13 mouse cellular contexts compared by ENCODE assay signal in genomic region chr11:67536413-67536812, GRCm38 (mm10).
"Had no signal": no experiment of that assay in that cellular context is flagged by ENCODE, and none has a peak within 500 bp of the region (broad histone marks: within the 10 kb centered on the region; RNA-seq: fewer than 3 reads in every experiment).

No protein-coding gene starts in this region.

- H3K4me2 ChIP-seq: kidney, embryonic 15.5 days; lung, embryonic 14.5 days; neural tube, embryonic 13.5 days; stomach, embryonic 15.5 days had no signal

- H3K27me3 ChIP-seq: kidney, embryonic 15.5 days; neural tube, embryonic 13.5 days; stomach, embryonic 15.5 days had no signal

- H3K36me3 ChIP-seq: kidney, embryonic 15.5 days; limb, embryonic 10.5 days; midbrain, embryonic 10.5 days; neural tube, embryonic 13.5 days; stomach, embryonic 15.5 days had no signal

- H3K9me3 ChIP-seq: kidney, embryonic 15.5 days; limb, embryonic 10.5 days; midbrain, embryonic 10.5 days; neural tube, embryonic 13.5 days; stomach, embryonic 15.5 days had no signal

- H3K4me3 ChIP-seq: kidney, embryonic 15.5 days; left cerebral cortex, adult 2 months; limb, embryonic 10.5 days; midbrain, embryonic 10.5 days; neural tube, embryonic 13.5 days; stomach, embryonic 15.5 days had no signal

- DNase-seq: kidney, postnatal 25 days; lung, embryonic 14.5 days; lung, postnatal 10 days; right cerebral cortex, postnatal 14 days; thymus, adult 2 months; thymus, postnatal 25 days had no signal

- ATAC-seq: midbrain, embryonic 16.5 days had no signal

- H3K9ac ChIP-seq: kidney, embryonic 15.5 days; lung, embryonic 14.5 days; neural tube, embryonic 13.5 days; stomach, embryonic 15.5 days had no signal

- H3K27ac ChIP-seq: kidney, embryonic 15.5 days; left cerebral cortex, adult 2 months; limb, embryonic 10.5 days; midbrain, embryonic 10.5 days; neural tube, embryonic 13.5 days; stomach, embryonic 15.5 days had no signal

- H3K4me1 ChIP-seq: midbrain, embryonic 10.5 days; neural tube, embryonic 13.5 days had no signal
